Mouse (Mus musculus) gastrocnemius, postnatal 10 days (tissue): ENCODE data around the gene Otor. TPM values are rescaled to one million over a fixed set of nuclear protein-coding genes. Genes with fewer than 3 reads are reported as not detected.
A peak's percentile ranks its signal among the peaks of the same experiment; 100 is the strongest.

Source experiments
- DNase-seq: peaks from one replicate; pipeline ENCODE4 v3.0.0; 2021; ENCODE audit warnings: mixed read lengths
- total RNA-seq, 2 experiments: library from RNA; stranded (reverse); gene quantifications; 2 replicates each; pipeline ENCODE4 v1.2.3; 2021

Otor gene
- total RNA-seq, 2 experiments from 2014 or later: not detected

- peak; percentile 31 for DNase-seq
Measured at GRCm38 (mm10) chr2:143131098-143131646, 52.9 kb downstream of the Otor start.

Other genes starting within 250 kb of the Otor start
- 10 to 100 TPM; 23.9 to 24.5 TPM for gene Kif16b, start 176.9 kb upstream of the Otor start, total RNA-seq
- 10 to 100 TPM; 27.1 to 29.3 TPM for gene Snrpb2, start 15.4 kb upstream of the Otor start, total RNA-seq